Mouse (Mus musculus) testis, adult 2 months (tissue): ENCODE data around the gene Reps2.

Experiments used
- CTCF ChIP-seq: fragments of 200-500 bp; IDR thresholded peaks from 2 replicates; pipeline ENCODE4 v1.5.1; 2012; ENCODE audit warnings: low read depth, mild to moderate bottlenecking, inconsistent platforms, low read length, moderate library complexity; ENCODE audit not compliant: control insufficient read depth, insufficient read depth, insufficient replicate concordance
- POLR2A ChIP-seq: fragments of 200-500 bp; IDR thresholded peaks from 2 replicates; pipeline ENCODE4 v1.6.1; 2012; ENCODE audit warnings: low read depth, mild to moderate bottlenecking, inconsistent platforms, low read length, moderate library complexity; ENCODE audit not compliant: control insufficient read depth

DNA sequence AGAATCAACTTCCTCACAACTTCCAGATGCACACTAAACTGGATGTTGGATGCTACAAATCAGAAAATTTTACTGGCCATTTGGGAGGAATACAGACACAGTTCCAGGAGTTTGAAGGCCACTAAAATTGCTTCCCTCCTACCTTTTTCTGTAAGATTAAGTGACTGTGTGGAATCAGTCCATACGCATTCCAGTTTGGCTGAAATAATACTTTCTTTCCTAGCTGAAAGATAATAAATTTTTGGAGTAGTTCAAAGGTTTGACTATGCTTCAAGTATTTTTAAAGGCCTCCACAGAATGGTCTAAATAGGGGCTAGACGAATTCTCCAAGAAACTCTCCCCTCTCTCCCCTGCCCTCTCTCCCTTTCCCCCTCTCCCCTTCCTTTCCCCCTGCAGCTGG is 75.0 kb downstream of the Reps2 start:
- TF ChIP-seq POLR2A (no peak), CTCF (no peak)
